Comparison of ENCODE assay signal across 9 mouse cellular contexts in the genomic region with DNA sequence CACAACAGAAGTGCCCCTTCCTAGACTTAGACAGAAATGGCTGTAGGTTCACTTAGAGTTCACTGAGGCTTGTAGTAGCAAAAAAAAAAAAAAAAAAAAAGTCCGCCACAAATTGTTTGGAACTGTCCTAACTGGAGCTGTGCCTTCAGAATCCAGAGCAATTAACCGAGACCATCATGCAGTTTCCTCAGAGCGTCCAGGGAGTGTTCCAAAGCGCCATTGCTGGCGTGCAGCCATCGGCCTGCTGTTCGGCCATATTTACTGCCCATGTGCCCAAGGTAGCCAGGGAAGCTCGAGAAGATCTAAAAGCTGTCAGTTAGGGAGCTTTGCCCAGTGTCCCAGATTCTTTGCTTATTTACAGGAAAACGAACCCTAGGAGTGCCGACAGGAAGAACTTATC.
DNase-seq lines count a peak whose midpoint lies in the region; ATAC-seq lines count a peak whose summit lies in the region.
"Had no signal": no experiment of that assay in that cellular context is flagged by ENCODE, and none has a peak within 500 bp of the region (broad histone marks: within the 10 kb centered on the region; RNA-seq: fewer than 3 reads in every experiment).

No protein-coding gene starts in this region.

- DNase-seq in forebrain, embryonic 14.5 days (ENCODE audit: low spot score), result peak; percentile 52
- DNase-seq in kidney, postnatal 4 days, result peak; percentile 54 to 61
- DNase-seq in kidney, adult 9 months, result no peak
- DNase-seq in Muller cell, postnatal 12 days (ENCODE audit: inconsistent ontology term), result peak; percentile 85
- DNase-seq in heart, postnatal 4 days, result peak; percentile 49
- no peak for DNase-seq in spleen, adult 12 weeks (ENCODE audit: low spot score)

- no peak overlapping the region for H3K4me2 ChIP-seq in forebrain, embryonic 14.5 days (ENCODE audit: low read length)
- H3K4me2 ChIP-seq in forebrain, embryonic 16.5 days (ENCODE audit: low read length), result no peak overlapping the region

- H3K4me1 ChIP-seq in forebrain, embryonic 14.5 days (ENCODE audit: control insufficient read depth, insufficient read depth, low read length), result 0 out of 2 replicates have a peak, but pooled peaks cover 3% of the 10 kb centered on the region
- H3K4me1 ChIP-seq in forebrain, embryonic 16.5 days (replicated peaks; ENCODE audit: control insufficient read depth, insufficient read depth, low read length), result no peaks in the 10 kb centered on the region

- H3K4me3 ChIP-seq in forebrain, embryonic 14.5 days (ENCODE audit: low read depth, low read length), result no peak overlapping the region
- H3K4me3 ChIP-seq in forebrain, embryonic 16.5 days (replicated peaks; ENCODE audit: low read length), result no peak overlapping the region

- ATAC-seq in forebrain, embryonic 14.5 days, result no peak
- no peak for ATAC-seq in forebrain, embryonic 16.5 days
- ATAC-seq in megakaryocyte, adult 5-6 weeks (ENCODE audit: poor library complexity, severe bottlenecking), result no peak

- 68% methylated on average over 10 of the region's 10 CpGs for WGBS in forebrain, embryonic 14.5 days
- WGBS in forebrain, embryonic 16.5 days, result 56% methylated on average over 10 of the region's 10 CpGs

- no peaks in the 10 kb centered on the region for H3K36me3 ChIP-seq in forebrain, embryonic 14.5 days (ENCODE audit: control insufficient read depth, insufficient read depth, low read length)
- H3K36me3 ChIP-seq in forebrain, embryonic 16.5 days (ENCODE audit: control insufficient read depth, insufficient read depth), result no peaks in the 10 kb centered on the region

- no peak overlapping the region for H3K27ac ChIP-seq in forebrain, embryonic 14.5 days (ENCODE audit: low read depth, low read length)
- no peak overlapping the region for H3K27ac ChIP-seq in forebrain, embryonic 16.5 days (ENCODE audit: low read length)
- H3K27ac ChIP-seq: macrophage had no signal

- no peaks in the 10 kb centered on the region for H3K9me3 ChIP-seq in forebrain, embryonic 14.5 days (replicated peaks; ENCODE audit: control insufficient read depth, low read length)
- no peaks in the 10 kb centered on the region for H3K9me3 ChIP-seq in forebrain, embryonic 16.5 days (ENCODE audit: control insufficient read depth, low read length)

- no peak overlapping the region for H3K9ac ChIP-seq in forebrain, embryonic 14.5 days (ENCODE audit: low read length)
- H3K9ac ChIP-seq in forebrain, embryonic 16.5 days (replicated peaks; ENCODE audit: low read depth, low read length), result no peak overlapping the region

- no peaks in the 10 kb centered on the region for H3K27me3 ChIP-seq in forebrain, embryonic 14.5 days (replicated peaks; ENCODE audit: control insufficient read depth, insufficient read depth, low read length)
- no peaks in the 10 kb centered on the region for H3K27me3 ChIP-seq in forebrain, embryonic 16.5 days (replicated peaks; ENCODE audit: control insufficient read depth, insufficient read depth, low read length)

Comparison
In these comparisons a context has a peak if more than half of its experiments do, and no peak if none do; other contexts are left out.
1. DNase-seq: peak in forebrain, embryonic 14.5 days (single experiment), kidney, postnatal 4 days (2 of 2), Muller cell, postnatal 12 days (single experiment) and heart, postnatal 4 days (single experiment); none in kidney, adult 9 months (single experiment) and spleen, adult 12 weeks (single experiment).